Mouse (Mus musculus): ENCODE results near the gene Lypd5. TPM values are rescaled to one million over a fixed set of nuclear protein-coding genes. Genes with fewer than 3 reads are reported as not detected.
A peak's percentile ranks its signal among the peaks of the same experiment; 100 is the strongest.

Lypd5 gene
- polyA plus RNA-seq, 1 experiment from 2014 or later = not detected

GRCm38 (mm10) chr7:24355646-24356045, 6.7 kb downstream of the Lypd5 start:
- Histone ChIP-seq H3K4me1 (ENCODE audit: control insufficient read depth, insufficient read depth, low read length) (no peaks in the 10 kb centered on the region), H3K36me3 (ENCODE audit: control insufficient read depth, insufficient read depth, low read length) (no peaks in the 10 kb centered on the region), H3K9ac (ENCODE audit: low read length) (no peak overlapping the region), H3K9me3 (ENCODE audit: control insufficient read depth, low read length) (no peaks in the 10 kb centered on the region), H3K27ac (ENCODE audit: low read depth, low read length) (no peak overlapping the region), H3K4me3 (ENCODE audit: low read depth, low read length) (no peak overlapping the region), H3K27me3 (ENCODE audit: control insufficient read depth, insufficient read depth, low read length) (no peaks in the 10 kb centered on the region), H3K4me2 (no peak overlapping the region)
- 86% methylated on average over 6 of the region's 6 CpGs for WGBS
- ATAC-seq (ENCODE audit: low FRiP score) (no peak), DNase-seq (ENCODE audit: low spot score, missing footprints) (no peak)

GRCm38 (mm10) chr7:24356081-24356480, 7.1 kb downstream of the Lypd5 start:
- Histone ChIP-seq H3K27me3 (ENCODE audit: control insufficient read depth, insufficient read depth, low read length) (no peaks in the 10 kb centered on the region), H3K9me3 (ENCODE audit: control insufficient read depth, low read length) (peaks cover 1% of the 10 kb centered on the region; the same call in 1 of the 2 replicates), H3K9ac (ENCODE audit: low read length) (no peak overlapping the region), H3K4me1 (ENCODE audit: control insufficient read depth, insufficient read depth, low read length) (no peaks in the 10 kb centered on the region), H3K36me3 (ENCODE audit: control insufficient read depth, insufficient read depth, low read length) (no peaks in the 10 kb centered on the region), H3K4me3 (ENCODE audit: low read depth, low read length) (no peak overlapping the region), H3K4me2 (no peak overlapping the region), H3K27ac (ENCODE audit: low read depth, low read length) (no peak overlapping the region)
- DNase-seq (ENCODE audit: low spot score, missing footprints) (peak; percentile 75), ATAC-seq (ENCODE audit: low FRiP score) (no peak)
- WGBS = 83% methylated on average over 10 of the region's 10 CpGs

- H3K9ac ChIP-seq (ENCODE audit: low read length) = no peak overlapping the region
- WGBS = 52% methylated on average over 4 of the region's 4 CpGs
- no peaks in the 10 kb centered on the region for H3K36me3 ChIP-seq (ENCODE audit: control insufficient read depth, insufficient read depth, low read length)
- DNase-seq (ENCODE audit: low spot score, missing footprints) (no peak), ATAC-seq (ENCODE audit: low FRiP score) (no peak)
- H3K9me3 ChIP-seq (ENCODE audit: control insufficient read depth, low read length) = peaks cover 3% of the 10 kb centered on the region; the same call in 1 of the 2 replicates
- H3K4me1 ChIP-seq (ENCODE audit: control insufficient read depth, insufficient read depth, low read length) = no peaks in the 10 kb centered on the region
- H3K27ac ChIP-seq (ENCODE audit: low read depth, low read length) = no peak overlapping the region
- no peak overlapping the region for H3K4me3 ChIP-seq (ENCODE audit: low read depth, low read length)
- no peaks in the 10 kb centered on the region for H3K27me3 ChIP-seq (ENCODE audit: control insufficient read depth, insufficient read depth, low read length)
- no peak overlapping the region for H3K4me2 ChIP-seq
These were observed 8.9 kb downstream of the Lypd5 start for GRCm38 (mm10) chr7:24357899-24358298.

DNA sequence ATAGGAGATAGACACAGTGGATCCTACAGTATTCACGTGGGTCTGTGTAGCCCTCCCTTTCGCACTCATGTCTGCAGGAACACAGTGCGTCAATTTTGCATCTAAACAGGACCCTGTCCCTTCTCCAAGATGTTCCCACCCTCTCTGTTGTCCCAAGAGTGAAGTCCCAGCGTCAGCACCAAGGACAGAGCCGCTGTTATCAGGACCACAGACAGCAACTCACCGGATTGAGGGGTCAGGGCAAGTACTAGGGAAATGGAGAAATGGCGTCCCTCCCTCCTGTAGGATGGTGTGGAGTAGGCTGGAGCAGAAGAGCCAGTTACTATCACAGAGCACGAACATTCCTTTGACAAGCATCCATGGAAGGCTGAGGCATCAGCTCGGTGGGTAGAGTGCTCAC, 10.3 kb downstream of the Lypd5 start:
- Histone ChIP-seq H3K9me3 (ENCODE audit: control insufficient read depth, low read length) (peaks cover 3% of the 10 kb centered on the region; the same call in 1 of the 2 replicates), H3K27ac (ENCODE audit: low read depth, low read length) (no peak overlapping the region), H3K36me3 (ENCODE audit: control insufficient read depth, insufficient read depth, low read length) (no peaks in the 10 kb centered on the region), H3K4me3 (ENCODE audit: low read depth, low read length) (no peak overlapping the region), H3K9ac (ENCODE audit: low read length) (no peak overlapping the region), H3K4me2 (no peak overlapping the region), H3K4me1 (ENCODE audit: control insufficient read depth, insufficient read depth, low read length) (no peaks in the 10 kb centered on the region), H3K27me3 (ENCODE audit: control insufficient read depth, insufficient read depth, low read length) (no peaks in the 10 kb centered on the region)
- DNase-seq (ENCODE audit: low spot score, missing footprints) (peak; percentile 89), ATAC-seq (ENCODE audit: low FRiP score) (no peak)
- WGBS = 30% methylated on average over 9 of the region's 9 CpGs

GRCm38 (mm10) chr7:24361001-24361400, 12.0 kb downstream of the Lypd5 start:
- H3K27me3 ChIP-seq (ENCODE audit: control insufficient read depth, insufficient read depth, low read length) = no peaks in the 10 kb centered on the region
- 63% methylated on average over 4 of the region's 4 CpGs for WGBS
- DNase-seq (ENCODE audit: low spot score, missing footprints) = no peak
- no peak overlapping the region for H3K4me3 ChIP-seq (ENCODE audit: low read depth, low read length)
- H3K9me3 ChIP-seq (ENCODE audit: control insufficient read depth, low read length) = peaks cover 3% of the 10 kb centered on the region; the same call in 1 of the 2 replicates
- H3K9ac ChIP-seq (ENCODE audit: low read length) = no peak overlapping the region
- no peak overlapping the region for H3K4me2 ChIP-seq
- H3K36me3 ChIP-seq (ENCODE audit: control insufficient read depth, insufficient read depth, low read length) = no peaks in the 10 kb centered on the region
- H3K4me1 ChIP-seq (ENCODE audit: control insufficient read depth, insufficient read depth, low read length) = no peaks in the 10 kb centered on the region
- ATAC-seq (ENCODE audit: low FRiP score) = no peak
- H3K27ac ChIP-seq (ENCODE audit: low read depth, low read length) = no peak overlapping the region

DNA sequence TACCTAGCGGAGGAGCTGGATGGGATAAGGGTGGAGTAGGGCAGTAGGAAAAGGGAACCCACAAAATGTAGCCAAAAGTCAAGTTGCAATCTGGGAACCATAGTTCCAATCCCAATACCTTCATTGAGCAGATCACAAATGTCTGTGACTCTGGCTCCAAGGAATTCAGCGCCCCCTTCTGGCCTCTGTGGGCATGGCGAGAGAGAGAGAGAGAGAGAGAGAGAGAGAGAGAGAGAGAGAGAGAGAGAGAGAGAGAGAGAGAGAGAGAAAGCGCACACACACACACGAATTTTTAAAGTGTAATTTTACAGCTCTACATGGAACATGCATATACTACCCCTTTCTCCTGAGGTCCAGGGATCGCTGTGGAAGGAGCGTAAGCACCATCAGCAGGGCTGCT, 14.2 kb downstream of the Lypd5 start:
- Histone ChIP-seq H3K36me3 (ENCODE audit: control insufficient read depth, insufficient read depth, low read length) (no peaks in the 10 kb centered on the region), H3K9me3 (ENCODE audit: control insufficient read depth, low read length) (peaks cover 3% of the 10 kb centered on the region; the same call in 1 of the 2 replicates), H3K9ac (ENCODE audit: low read length) (no peak overlapping the region), H3K4me2 (no peak overlapping the region), H3K27ac (ENCODE audit: low read depth, low read length) (no peak overlapping the region), H3K27me3 (ENCODE audit: control insufficient read depth, insufficient read depth, low read length) (no peaks in the 10 kb centered on the region), H3K4me1 (ENCODE audit: control insufficient read depth, insufficient read depth, low read length) (no peaks in the 10 kb centered on the region), H3K4me3 (ENCODE audit: low read depth, low read length) (no peak overlapping the region)
- ATAC-seq (ENCODE audit: low FRiP score) (no peak), DNase-seq (ENCODE audit: low spot score, missing footprints) (no peak)
- WGBS = 30% methylated on average over 6 of the region's 7 CpGs

DNA sequence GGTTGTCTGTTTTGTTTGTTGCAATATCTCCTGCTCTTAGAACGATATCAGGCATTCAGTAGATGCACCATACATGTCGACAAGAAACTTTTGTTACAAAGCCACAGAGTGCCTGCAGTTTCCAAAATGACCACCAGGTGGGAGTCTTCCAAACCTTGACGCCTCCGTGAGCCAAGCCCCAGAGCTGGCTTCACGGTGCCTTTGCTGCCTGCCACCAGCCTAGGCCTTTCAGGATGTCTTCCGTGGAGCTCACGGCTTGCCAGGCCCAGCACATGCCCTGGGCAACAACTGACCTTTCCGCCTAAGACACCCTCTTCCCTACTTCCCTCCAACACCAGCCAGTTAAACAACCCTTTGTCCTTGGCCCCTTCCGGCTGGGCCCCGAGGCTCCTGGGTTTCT, 15.8 kb downstream of the Lypd5 start:
- peak; percentile 70; the same call in 1 of the 2 replicates for ATAC-seq (ENCODE audit: low FRiP score)
- Histone ChIP-seq H3K9me3 (ENCODE audit: control insufficient read depth, low read length) (peaks cover 3% of the 10 kb centered on the region; the same call in 1 of the 2 replicates), H3K9ac (ENCODE audit: low read length) (0 out of 2 replicates have a peak overlapping the region, but pooled peaks have one; percentile 36), H3K27me3 (ENCODE audit: control insufficient read depth, insufficient read depth, low read length) (no peaks in the 10 kb centered on the region), H3K4me1 (ENCODE audit: control insufficient read depth, insufficient read depth, low read length) (no peaks in the 10 kb centered on the region), H3K4me2 (no peak overlapping the region), H3K27ac (ENCODE audit: low read depth, low read length) (no peak overlapping the region), H3K4me3 (ENCODE audit: low read depth, low read length) (no peak overlapping the region), H3K36me3 (ENCODE audit: control insufficient read depth, insufficient read depth, low read length) (no peaks in the 10 kb centered on the region)
- peak; percentile 99 for DNase-seq (ENCODE audit: low spot score, missing footprints)
- 26% methylated on average over 10 of the region's 10 CpGs for WGBS

- H3K27ac ChIP-seq (ENCODE audit: low read depth, low read length) = no peak overlapping the region
- H3K4me2 ChIP-seq = no peak overlapping the region
- no peak overlapping the region for H3K4me3 ChIP-seq (ENCODE audit: low read depth, low read length)
- peaks cover 3% of the 10 kb centered on the region; the same call in 1 of the 2 replicates for H3K9me3 ChIP-seq (ENCODE audit: control insufficient read depth, low read length)
- ATAC-seq (ENCODE audit: low FRiP score) = peak; percentile 22
- WGBS = 86% methylated on average over 5 of the region's 5 CpGs
- H3K36me3 ChIP-seq (ENCODE audit: control insufficient read depth, insufficient read depth, low read length) = no peaks in the 10 kb centered on the region
- DNase-seq (ENCODE audit: low spot score, missing footprints) = peak; percentile 64
- 0 out of 2 replicates have a peak overlapping the region, but pooled peaks have one; percentile 36 for H3K9ac ChIP-seq (ENCODE audit: low read length)
- H3K4me1 ChIP-seq (ENCODE audit: control insufficient read depth, insufficient read depth, low read length) = no peaks in the 10 kb centered on the region
- no peaks in the 10 kb centered on the region; the same call in 1 of the 2 replicates for H3K27me3 ChIP-seq (ENCODE audit: control insufficient read depth, insufficient read depth, low read length)
These were observed 16.4 kb downstream of the Lypd5 start for GRCm38 (mm10) chr7:24365258-24366014.

Measured in midbrain, embryonic 11.5 days (tissue).